In the genomic region with DNA sequence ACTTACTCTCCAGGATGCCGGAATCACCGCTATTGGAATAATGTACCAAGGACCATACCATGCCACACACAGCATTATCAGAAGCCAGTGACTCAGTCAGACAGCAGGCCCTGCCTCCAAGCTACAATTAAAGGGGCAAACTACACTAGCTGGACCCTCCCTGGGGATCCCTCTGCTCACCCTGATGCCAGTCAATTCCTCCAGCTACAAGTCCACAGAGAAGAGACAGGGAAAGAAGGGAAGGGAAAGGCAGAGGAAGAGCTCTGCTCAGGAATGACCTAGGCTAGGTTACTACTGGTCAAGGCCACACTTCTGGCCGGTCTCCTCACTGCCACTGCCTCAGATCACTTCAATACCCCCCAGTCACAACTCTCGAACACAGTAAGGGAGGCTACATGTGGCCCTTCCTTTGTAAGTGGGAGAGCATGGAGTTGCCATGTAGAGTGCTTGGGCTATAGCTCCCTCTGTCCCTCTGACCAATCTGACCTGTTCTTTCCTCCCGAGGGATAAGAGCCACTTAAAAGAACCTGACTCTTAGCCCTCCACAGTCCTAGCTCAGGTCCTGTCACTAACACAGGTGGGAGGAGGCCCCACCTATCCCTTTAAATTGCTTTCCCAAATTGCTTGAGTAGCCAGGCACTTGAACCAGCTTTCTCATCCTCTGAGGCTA, we compare ENCODE assay signal across 10 mouse cellular contexts. TPM values are rescaled to one million over a fixed set of nuclear protein-coding genes. Genes with fewer than 3 reads are reported as not detected.
DNase-seq lines count a peak whose midpoint lies in the region; ATAC-seq and TF ChIP-seq lines count a peak whose summit lies in the region.
"Had no signal": no experiment of that assay in that cellular context is flagged by ENCODE, and none has a peak within 500 bp of the region (broad histone marks: within the 10 kb centered on the region; RNA-seq: fewer than 3 reads in every experiment).

No protein-coding gene starts in this region.

- H3K9ac ChIP-seq in heart, embryonic 14.5 days (ENCODE audit: low read length): peak overlapping the region; percentile 49
- peak overlapping the region; percentile 49 for H3K9ac ChIP-seq in forebrain, embryonic 14.5 days (ENCODE audit: low read length)
- peak overlapping the region; percentile 82 for H3K9ac ChIP-seq in liver, postnatal 0 days (replicated peaks)

- no peaks in the 10 kb centered on the region for H3K27me3 ChIP-seq in heart, embryonic 14.5 days (ENCODE audit: control insufficient read depth, insufficient read depth, low read length)
- no peaks in the 10 kb centered on the region for H3K27me3 ChIP-seq in E14TG2a.4 (ENCODE audit: insufficient read depth, low read length)
- no peaks in the 10 kb centered on the region for H3K27me3 ChIP-seq in forebrain, embryonic 14.5 days (replicated peaks; ENCODE audit: control insufficient read depth, insufficient read depth, low read length)
- no peaks in the 10 kb centered on the region for H3K27me3 ChIP-seq in liver, postnatal 0 days (ENCODE audit: insufficient read depth, low read length)

- H3K4me2 ChIP-seq in heart, embryonic 14.5 days (ENCODE audit: low read length): peak overlapping the region; percentile 83
- peak overlapping the region; percentile 78 for H3K4me2 ChIP-seq in forebrain, embryonic 14.5 days (ENCODE audit: low read length)
- H3K4me2 ChIP-seq in liver, postnatal 0 days (ENCODE audit: low read depth, low read length): peak overlapping the region; percentile 61

- no peak for TF ChIP-seq CTCF in E14TG2a.4 (conservative IDR thresholded peaks at IDR 0.05; ENCODE audit: low read length)
- TF ChIP-seq CTCF in liver, postnatal 0 days (IDR thresholded peaks at IDR 0.05; ENCODE audit: low read depth): no peak

- TF ChIP-seq EP300 in liver, postnatal 0 days (IDR thresholded peaks at IDR 0.05; ENCODE audit: low read depth): no peak

- no peak for DNase-seq in heart, postnatal 25 days (ENCODE audit: low spot score)
- no peak for DNase-seq in forebrain, embryonic 14.5 days (ENCODE audit: low spot score)
- DNase-seq in liver, postnatal 0 days: no peak
- no peak for DNase-seq in gastrocnemius, adult 8-10 months (ENCODE audit: low spot score in 2 of 2)
- DNase-seq in frontal cortex, postnatal 25 days (ENCODE audit: low spot score in 2 of 2): no peak
- DNase-seq: thymus, postnatal 25 days had no signal

- no peak overlapping the region for H3K27ac ChIP-seq in heart, embryonic 14.5 days (replicated peaks in 1 of 2; ENCODE audit: control insufficient read depth in 1 of 2, insufficient read depth in 1 of 2, low read depth in 2 of 2, low read length in 2 of 2)
- H3K27ac ChIP-seq in forebrain, embryonic 14.5 days (ENCODE audit: low read depth, low read length): no peak overlapping the region
- peak overlapping the region; percentile 22; the same call in 1 of the 2 replicates for H3K27ac ChIP-seq in liver, postnatal 0 days (ENCODE audit: low read depth)

- H3K4me3 ChIP-seq in heart, embryonic 14.5 days (ENCODE audit: control insufficient read depth in 1 of 2, insufficient read depth in 1 of 2, low read depth in 1 of 2, low read length in 2 of 2): no peak overlapping the region
- H3K4me3 ChIP-seq in E14TG2a.4 (replicated peaks; ENCODE audit: low read length): peak overlapping the region; percentile 89; the same call in 1 of the 2 replicates
- H3K4me3 ChIP-seq in forebrain, embryonic 14.5 days (ENCODE audit: low read depth, low read length): no peak overlapping the region
- 0 out of 2 replicates have a peak overlapping the region, but pooled peaks have one; percentile 15 for H3K4me3 ChIP-seq in liver, postnatal 0 days (ENCODE audit: low read depth, low read length)

- no peak for ATAC-seq in heart, embryonic 14.5 days (ENCODE audit: insufficient number of reproducible peaks, insufficient read depth, low FRiP score, low read depth)
- ATAC-seq in forebrain, embryonic 14.5 days: no peak
- no peak for ATAC-seq in liver, postnatal 0 days
- ATAC-seq in activated CD4-positive, CD25-positive, alpha-beta regulatory T cell, adult 4 months: no peak

- peaks cover 60% of the 10 kb centered on the region for H3K36me3 ChIP-seq in heart, embryonic 14.5 days (ENCODE audit: control insufficient read depth, insufficient read depth, low read length)
- H3K36me3 ChIP-seq in E14TG2a.4 (ENCODE audit: insufficient read depth, low read length): peaks cover 69% of the 10 kb centered on the region
- H3K36me3 ChIP-seq in forebrain, embryonic 14.5 days (ENCODE audit: control insufficient read depth, insufficient read depth, low read length): peaks cover 61% of the 10 kb centered on the region
- H3K36me3 ChIP-seq in liver, postnatal 0 days (replicated peaks; ENCODE audit: insufficient read depth, low read length): peaks cover 39% of the 10 kb centered on the region

- 81% methylated on average over 5 of the region's 5 CpGs for whole genome bisulfite sequencing in heart, embryonic 14.5 days
- 87% methylated on average over 5 of the region's 5 CpGs for WGBS in forebrain, embryonic 14.5 days
- 71% methylated on average over 5 of the region's 5 CpGs for WGBS in liver, postnatal 0 days (ENCODE audit: insufficient replicate concordance)

- no peaks in the 10 kb centered on the region for H3K9me3 ChIP-seq in heart, embryonic 14.5 days (ENCODE audit: control insufficient read depth, low read length)
- no peaks in the 10 kb centered on the region for H3K9me3 ChIP-seq in E14TG2a.4 (ENCODE audit: low read length)
- H3K9me3 ChIP-seq in forebrain, embryonic 14.5 days (replicated peaks; ENCODE audit: control insufficient read depth, low read length): no peaks in the 10 kb centered on the region
- H3K9me3 ChIP-seq in liver, postnatal 0 days (ENCODE audit: low read length): no peaks in the 10 kb centered on the region

- intact Hi-C loops in heart, postnatal 25 days (cut with DNase I): no loop called here

- peaks cover 32 to 60% of the 10 kb centered on the region in 2 experiments for H3K4me1 ChIP-seq in heart, embryonic 14.5 days (ENCODE audit: control insufficient read depth in 2 of 2, insufficient read depth in 2 of 2, low read length in 2 of 2)
- H3K4me1 ChIP-seq in E14TG2a.4 (replicated peaks; ENCODE audit: low read depth, low read length): peaks cover 89% of the 10 kb centered on the region
- H3K4me1 ChIP-seq in forebrain, embryonic 14.5 days (ENCODE audit: control insufficient read depth, insufficient read depth, low read length): peaks cover 44% of the 10 kb centered on the region
- H3K4me1 ChIP-seq in liver, postnatal 0 days (ENCODE audit: insufficient read depth): peaks cover 50% of the 10 kb centered on the region

RNA-seq across cellular contexts. Expression of a gene that starts 3.7 kb away (rescaled TPM):
- polyA plus RNA-seq in heart, embryonic 14.5 days (2014; fragmentation: Nextera tagmentation; extraction: Ambion mirVana): 26.7 and 31.2 TPM in 2 replicates
- total RNA-seq in heart, postnatal 25 days (2021): 10 to 100 TPM; 60.6 to 61.7 TPM
- 42.2 and 54.2 TPM in 2 replicates for polyA plus RNA-seq in forebrain, embryonic 14.5 days (2014; fragmentation: Nextera tagmentation; extraction: Ambion mirVana)
- 32.9 and 33.5 TPM in 2 replicates for polyA plus RNA-seq in liver, postnatal 0 days (2015; fragmentation: Nextera tagmentation; extraction: Ambion mirVana)
- total RNA-seq in gastrocnemius, adult 8-10 months (2022): 100 to 1,000 TPM; 119 to 120 (median 119) TPM
- polyA plus RNA-seq in activated CD4-positive, CD25-positive, alpha-beta regulatory T cell, adult 4 months (2017; shearing (Covaris generic)): 10 to 100 TPM; 12.4 to 14.3 TPM

RNA-seq across cellular contexts. Expression of a gene that starts 9.4 kb away (rescaled TPM):
- polyA plus RNA-seq in heart, embryonic 14.5 days (2014; fragmentation: Nextera tagmentation; extraction: Ambion mirVana): 0.22 TPM in 1 of 2 replicates, not detected in the other
- not detected for total RNA-seq in heart, postnatal 25 days (2021)
- 0.28 TPM in 1 of 2 replicates, not detected in the other for polyA plus RNA-seq in forebrain, embryonic 14.5 days (2014; fragmentation: Nextera tagmentation; extraction: Ambion mirVana)
- not detected in 2 replicates for polyA plus RNA-seq in liver, postnatal 0 days (2015; fragmentation: Nextera tagmentation; extraction: Ambion mirVana)
- total RNA-seq in gastrocnemius, adult 8-10 months (2022): not detected
- polyA plus RNA-seq in activated CD4-positive, CD25-positive, alpha-beta regulatory T cell, adult 4 months (2017; shearing (Covaris generic)): under 1 TPM in 1 of 2 experiments, not detected in 1; 0.41 TPM
- total RNA-seq: neutrophil, adult 5-6 weeks had no signal

RNA-seq across cellular contexts. Expression of a gene that starts 15.8 kb away (rescaled TPM):
- 42.4 and 43.4 TPM in 2 replicates for polyA plus RNA-seq in heart, embryonic 14.5 days (2014; fragmentation: Nextera tagmentation; extraction: Ambion mirVana)
- 10 to 100 TPM; 12.0 to 13.7 TPM for total RNA-seq in heart, postnatal 25 days (2021)
- 69.8 and 75.8 TPM in 2 replicates for polyA plus RNA-seq in forebrain, embryonic 14.5 days (2014; fragmentation: Nextera tagmentation; extraction: Ambion mirVana)
- 31.5 and 32.7 TPM in 2 replicates for polyA plus RNA-seq in liver, postnatal 0 days (2015; fragmentation: Nextera tagmentation; extraction: Ambion mirVana)
- 1 to 10 TPM; 4.3 to 5.8 (median 4.7) TPM for total RNA-seq in gastrocnemius, adult 8-10 months (2022)
- polyA plus RNA-seq in activated CD4-positive, CD25-positive, alpha-beta regulatory T cell, adult 4 months (2017; shearing (Covaris generic)): 100 to 1,000 TPM; 126 to 166 TPM

RNA-seq across cellular contexts. Expression of a gene that starts 18.0 kb away (rescaled TPM):
- not detected in 2 replicates for polyA plus RNA-seq in heart, embryonic 14.5 days (2014; fragmentation: Nextera tagmentation; extraction: Ambion mirVana)
- total RNA-seq in heart, postnatal 25 days (2021): not detected
- not detected in 2 replicates for polyA plus RNA-seq in forebrain, embryonic 14.5 days (2014; fragmentation: Nextera tagmentation; extraction: Ambion mirVana)
- polyA plus RNA-seq in liver, postnatal 0 days (2015; fragmentation: Nextera tagmentation; extraction: Ambion mirVana): not detected in 2 replicates
- total RNA-seq in gastrocnemius, adult 8-10 months (2022): not detected
- polyA plus RNA-seq in activated CD4-positive, CD25-positive, alpha-beta regulatory T cell, adult 4 months (2017; shearing (Covaris generic)): under 1 TPM in 1 of 2 experiments, not detected in 1; 0.52 TPM
- total RNA-seq: neutrophil, adult 5-6 weeks had no signal

RNA-seq across cellular contexts. Expression of a gene that starts 18.0 kb away (rescaled TPM):
- 0.53 and 1.3 TPM in 2 replicates for polyA plus RNA-seq in heart, embryonic 14.5 days (2014; fragmentation: Nextera tagmentation; extraction: Ambion mirVana)
- not detected for total RNA-seq in heart, postnatal 25 days (2021)
- 11.9 and 15.6 TPM in 2 replicates for polyA plus RNA-seq in forebrain, embryonic 14.5 days (2014; fragmentation: Nextera tagmentation; extraction: Ambion mirVana)
- 0.88 and 0.99 TPM in 2 replicates for polyA plus RNA-seq in liver, postnatal 0 days (2015; fragmentation: Nextera tagmentation; extraction: Ambion mirVana)
- under 1 TPM in 1 of 4 experiments, not detected in 3; 0.75 TPM for total RNA-seq in gastrocnemius, adult 8-10 months (2022)
- under 1 TPM in 1 of 2 experiments, not detected in 1; 0.34 TPM for polyA plus RNA-seq in activated CD4-positive, CD25-positive, alpha-beta regulatory T cell, adult 4 months (2017; shearing (Covaris generic))
- total RNA-seq: neutrophil, adult 5-6 weeks had no signal

Comparison
In these comparisons a context has a peak if more than half of its experiments do, and no peak if none do; other contexts are left out.
1. H3K4me3 ChIP-seq: peak in E14TG2a.4 (single experiment) and liver, postnatal 0 days (single experiment); none in heart, embryonic 14.5 days (0 of 2) and forebrain, embryonic 14.5 days (single experiment).
2. Peak in every context shown above with its lines, with median percentiles within 50 percentile points of each other: H3K4me2 ChIP-seq and H3K9ac ChIP-seq.